Mouse (Mus musculus) gastrocnemius, adult 18-20 months (tissue): Measurements from ENCODE around the gene Slco2b1. TPM values are rescaled to one million over a fixed set of nuclear protein-coding genes. Genes with fewer than 3 reads are reported as not detected.
A peak's percentile ranks its signal among the peaks of the same experiment; 100 is the strongest.
"Not testable (repeated sequence)": the region's sequence is repeated elsewhere in the genome, so short reads cannot be mapped to it uniquely, and the experiment has no call there.

Experiments
- DNase-seq: peaks from one replicate; pipeline ENCODE4 v3.0.0; 2021; ENCODE audit warnings: low spot score
- total RNA-seq, 2 experiments: library from RNA; stranded (reverse); gene quantifications; 2 replicates each; pipeline ENCODE4 v1.2.3; 2021

Gene Slco2b1
- total RNA-seq, 2 experiments from 2014 or later: 3.6 to 5.0 TPM

DNA sequence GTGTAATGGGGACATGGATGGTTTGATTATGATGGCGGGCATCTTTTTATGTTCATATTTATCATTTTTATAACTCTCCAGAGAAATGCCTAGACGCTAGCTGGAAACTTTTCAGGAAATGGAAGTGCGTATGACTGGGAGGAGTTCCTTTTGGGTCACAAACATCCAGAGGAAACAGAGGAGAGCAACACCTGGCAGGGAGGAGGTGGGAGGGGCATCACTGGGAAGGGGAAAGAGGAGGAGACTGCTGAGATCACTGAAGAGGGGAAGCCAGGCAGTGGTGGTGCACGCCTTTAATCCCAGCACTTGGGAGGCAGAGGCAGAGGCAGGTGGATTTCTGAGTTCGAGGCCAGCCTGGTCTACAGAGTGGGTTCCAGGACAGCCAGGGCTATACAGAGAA, 16.7 kb downstream of the Slco2b1 start:
- DNase-seq: not testable (repeated sequence)

DNA sequence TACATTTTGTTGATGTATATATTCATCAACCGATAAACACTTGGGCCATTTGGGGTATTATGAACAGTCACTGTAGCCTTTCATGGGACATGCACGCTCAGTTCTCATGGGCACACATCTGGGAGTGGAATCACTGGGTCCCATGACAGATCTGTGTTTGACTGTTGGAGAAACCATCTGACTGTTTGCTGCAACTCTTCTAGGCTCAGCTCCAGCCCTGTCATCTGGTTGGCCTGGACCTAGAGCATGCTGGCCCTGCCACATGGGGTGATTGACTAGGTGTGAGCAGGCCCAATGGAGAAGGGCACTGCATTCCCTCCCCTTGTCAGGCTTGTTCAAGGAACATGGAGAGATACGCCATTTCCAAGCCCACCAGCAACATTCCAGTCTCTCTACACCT, 17.2 kb downstream of the Slco2b1 start:
- DNase-seq: no peak

DNA sequence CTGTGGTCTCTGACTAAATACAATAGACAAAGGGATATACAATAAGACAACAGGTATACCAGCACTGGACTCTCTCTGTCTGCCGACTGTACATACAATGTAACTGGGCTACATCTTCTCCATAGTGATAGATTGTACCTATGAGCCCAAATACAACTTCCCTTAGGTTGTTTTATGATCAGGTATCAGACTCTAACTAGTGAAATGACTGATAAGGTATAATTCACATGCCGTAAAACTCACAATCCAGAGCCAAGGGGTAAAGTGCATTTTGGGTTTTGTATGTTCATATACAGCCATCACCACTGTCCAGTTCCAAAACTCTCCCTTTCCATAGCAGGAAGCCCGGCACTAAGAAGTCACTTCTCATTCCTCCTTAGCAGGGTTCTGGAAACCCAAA, 17.8 kb downstream of the Slco2b1 start:
- DNase-seq: no peak

DNA sequence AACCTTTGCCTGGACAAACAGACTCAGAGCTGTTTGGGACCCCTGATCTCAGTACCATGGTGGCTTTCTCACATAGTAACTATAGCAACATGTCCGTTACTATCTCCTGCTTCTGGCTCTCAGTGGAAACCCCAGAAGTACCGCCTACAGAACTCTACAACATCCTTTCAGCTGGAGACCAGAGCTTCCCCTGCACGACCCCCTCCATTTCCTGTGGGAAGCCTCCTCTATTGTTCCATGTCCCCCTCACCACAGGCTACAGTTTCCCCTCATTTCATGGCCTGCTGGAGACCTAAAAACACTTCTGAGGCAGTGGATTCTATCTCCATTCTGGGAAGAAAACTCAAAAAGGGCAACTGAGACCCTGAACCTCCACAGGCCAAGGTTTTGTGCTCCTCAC, 18.7 kb downstream of the Slco2b1 start:
- DNase-seq: no peak

DNA sequence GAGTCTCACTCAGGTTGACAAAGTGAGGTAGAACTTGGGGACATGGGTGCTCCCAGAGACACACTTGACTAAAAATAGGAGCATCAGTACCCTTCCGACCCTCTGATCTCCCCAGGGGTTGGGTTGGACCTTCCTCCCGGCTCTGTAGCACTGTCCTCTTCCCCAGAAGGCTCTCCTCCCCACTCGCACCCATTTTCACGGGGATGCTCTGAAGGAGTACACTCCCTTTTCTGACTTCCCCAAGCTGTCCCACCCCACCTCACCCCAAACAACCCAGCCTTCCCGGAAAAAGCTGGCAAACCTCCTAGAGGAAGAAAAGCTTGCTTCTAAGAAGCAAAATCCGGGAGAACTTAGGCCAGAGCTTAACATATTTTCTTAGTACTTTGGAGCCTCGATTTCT, 20.3 kb downstream of the Slco2b1 start:
- DNase-seq: no peak

DNA sequence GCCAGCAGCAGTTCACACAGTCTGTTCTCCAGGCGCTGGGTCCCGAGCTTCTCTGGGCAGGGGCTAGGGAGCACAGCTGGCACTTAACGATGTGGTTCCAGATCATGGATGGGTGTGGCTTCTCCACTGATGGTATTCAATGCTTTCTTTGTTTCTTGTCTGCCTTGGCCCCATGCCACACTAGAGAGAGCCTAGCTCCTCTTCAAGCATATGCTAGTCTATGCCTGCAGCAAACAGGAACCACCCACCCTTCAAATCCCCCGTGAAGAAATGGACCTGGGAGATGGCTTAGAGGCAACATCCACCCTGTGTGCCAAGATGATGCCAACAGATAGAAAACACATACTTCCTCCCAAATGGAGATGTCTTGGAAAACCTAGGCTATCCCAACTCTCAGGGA, 27.1 kb downstream of the Slco2b1 start:
- DNase-seq: no peak

DNA sequence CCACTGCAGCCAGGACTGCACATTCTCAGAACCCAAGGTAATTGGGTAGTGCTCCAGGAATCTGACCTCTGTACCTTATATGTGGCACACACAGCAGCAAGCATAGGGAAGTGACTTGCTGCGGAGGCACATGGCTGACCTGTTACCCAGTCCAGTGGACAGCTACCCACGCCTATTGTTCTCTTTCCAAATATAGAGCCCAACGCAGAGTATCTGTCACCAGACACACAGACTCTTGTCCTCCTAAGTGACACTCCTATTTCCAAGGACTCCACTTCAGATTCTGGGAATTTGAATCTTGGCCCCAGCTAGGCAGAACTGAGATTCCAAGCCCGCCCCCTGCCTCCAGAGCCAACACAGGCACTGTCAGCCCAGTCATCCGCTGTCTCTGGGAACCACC, 30.4 kb downstream of the Slco2b1 start:
- DNase-seq: no peak

DNA sequence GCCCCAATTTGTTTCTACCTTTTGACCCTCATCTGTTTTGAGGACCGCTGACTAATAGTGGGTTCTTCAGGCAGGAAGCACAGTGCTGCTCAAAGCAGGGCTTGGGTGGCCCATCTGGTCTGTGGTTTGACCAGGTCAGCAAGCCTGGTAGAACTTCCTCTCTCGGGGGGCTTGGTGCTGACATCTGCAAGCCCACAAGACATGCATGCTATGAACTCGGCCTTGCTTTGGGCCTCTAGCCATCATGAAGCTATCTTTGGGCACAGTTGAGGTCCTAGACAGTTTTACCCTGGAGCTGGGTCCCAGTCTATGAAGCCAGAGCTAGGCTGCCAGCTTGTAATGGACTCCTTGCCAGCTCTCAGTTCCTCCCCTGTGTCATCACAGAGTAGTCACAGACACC, 36.2 kb downstream of the Slco2b1 start:
- DNase-seq: no peak

DNA sequence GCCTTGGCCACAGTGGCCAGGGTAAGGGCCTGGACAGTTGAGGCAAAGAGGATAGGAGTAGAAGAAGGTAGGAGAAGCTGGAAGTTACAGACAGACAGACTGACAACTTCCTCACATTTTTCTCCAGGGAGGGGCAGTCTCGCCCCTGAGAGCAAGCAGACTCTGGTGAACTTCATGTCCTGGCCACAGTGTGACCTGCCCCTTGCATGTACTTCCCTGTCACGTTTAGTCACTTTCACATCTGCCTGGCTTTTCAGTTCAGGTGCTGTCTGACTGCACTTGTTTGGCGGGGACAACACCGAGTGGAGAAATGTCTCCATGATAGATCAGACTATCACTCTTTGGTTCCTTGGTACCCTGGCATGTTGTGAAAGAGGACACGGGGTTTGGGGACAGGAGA, 36.9 kb downstream of the Slco2b1 start:
- no peak for DNase-seq

DNA sequence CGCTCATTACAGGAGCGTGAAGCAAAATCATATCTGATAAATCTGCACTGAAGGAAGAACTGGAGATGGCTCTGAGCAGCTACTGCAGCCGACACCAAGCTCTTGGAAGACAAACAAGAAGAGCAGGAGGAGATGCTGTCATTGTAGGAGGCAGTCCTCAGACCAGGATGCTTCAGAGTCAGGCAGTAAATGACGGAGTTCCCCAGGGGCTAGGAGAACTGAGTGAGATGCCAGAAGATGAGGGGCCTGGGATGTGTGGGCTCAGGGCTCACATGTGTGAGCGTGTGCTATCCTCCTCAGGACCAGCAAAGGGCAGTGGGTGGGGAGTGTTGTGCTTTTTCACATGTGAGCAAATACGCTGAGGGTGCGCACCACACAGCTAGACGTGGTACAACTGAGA, 38.0 kb downstream of the Slco2b1 start:
- DNase-seq: no peak

DNA sequence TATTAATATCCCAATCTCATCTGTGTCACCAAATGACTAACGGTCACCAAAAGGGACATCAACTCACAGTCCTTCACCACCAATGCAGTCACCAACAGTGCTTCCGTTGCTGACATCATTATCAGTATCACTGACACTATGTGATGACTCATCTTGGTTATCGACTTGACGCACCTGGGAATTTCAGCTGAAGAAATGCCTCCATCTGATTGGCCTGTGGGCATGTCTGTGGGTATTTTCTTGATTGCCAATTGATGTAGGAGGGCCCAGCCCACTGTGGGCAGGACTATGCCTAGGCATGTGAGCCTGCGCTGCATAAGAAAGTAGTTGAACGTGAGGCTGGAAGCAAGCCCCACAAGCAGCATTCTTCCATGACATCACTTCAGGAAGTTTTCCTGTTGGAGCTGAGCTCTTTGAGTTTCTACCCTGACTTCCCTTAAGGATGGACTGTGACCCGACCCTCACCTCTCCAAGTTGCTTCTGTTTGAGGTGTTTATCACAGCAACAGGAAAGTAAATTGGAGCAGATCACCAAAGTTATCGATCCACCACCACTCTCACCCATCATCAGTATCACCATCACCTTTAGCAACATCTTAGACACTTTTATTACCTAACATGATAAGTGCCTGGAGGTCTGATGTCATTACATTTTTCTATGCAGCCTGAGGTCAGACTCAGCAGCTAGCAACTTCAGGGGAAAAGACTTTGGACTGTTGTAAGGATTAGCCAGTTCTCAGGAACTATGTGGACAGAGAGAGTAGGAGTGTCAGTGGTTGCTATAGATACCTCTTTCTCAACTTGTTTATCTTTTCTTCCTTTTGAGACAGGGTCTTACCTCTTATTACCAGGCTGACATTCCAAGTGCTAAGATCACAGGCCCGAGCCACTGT, 39.4 kb downstream of the Slco2b1 start:
- no peak for DNase-seq

DNA sequence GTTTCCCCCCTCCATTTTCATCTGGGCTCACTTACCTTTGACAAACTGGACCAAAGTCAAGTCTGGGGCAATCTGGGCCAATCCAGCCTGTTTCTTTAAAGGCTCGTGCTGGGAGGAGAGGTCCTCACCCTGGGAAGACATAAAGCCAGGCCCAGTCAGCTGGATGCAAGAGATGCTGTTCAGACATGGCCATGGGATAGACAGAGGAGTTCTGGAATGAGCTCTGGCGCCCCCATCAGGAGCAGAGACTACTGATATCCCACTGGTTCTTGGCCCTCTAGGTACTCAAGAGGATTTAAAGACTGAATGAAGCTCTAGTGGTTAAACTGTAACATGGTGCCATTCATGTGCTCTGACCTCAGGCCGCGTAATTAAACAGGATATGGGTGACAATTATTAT, 40.2 kb downstream of the Slco2b1 start:
- DNase-seq: no peak

DNA sequence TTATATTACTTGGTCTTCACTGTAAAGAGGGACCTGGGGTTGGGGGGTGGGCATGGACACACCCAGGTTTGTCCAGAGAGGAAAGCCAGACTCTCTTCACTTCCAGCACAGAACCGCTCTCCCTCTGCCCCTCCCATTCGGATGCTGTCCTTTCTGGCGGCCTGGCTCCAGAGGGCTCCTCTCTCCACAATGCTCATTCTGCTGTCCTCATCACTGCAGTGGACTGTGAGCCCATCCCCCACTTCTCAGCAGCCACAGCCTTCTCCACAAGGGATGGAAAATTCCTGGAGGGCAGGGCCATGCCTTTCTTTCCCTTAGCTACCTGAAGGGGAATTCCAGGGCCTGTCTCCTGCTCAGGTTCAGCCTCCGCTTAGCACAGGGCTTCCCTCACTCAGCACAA, 42.3 kb downstream of the Slco2b1 start:
- DNase-seq: no peak

DNA sequence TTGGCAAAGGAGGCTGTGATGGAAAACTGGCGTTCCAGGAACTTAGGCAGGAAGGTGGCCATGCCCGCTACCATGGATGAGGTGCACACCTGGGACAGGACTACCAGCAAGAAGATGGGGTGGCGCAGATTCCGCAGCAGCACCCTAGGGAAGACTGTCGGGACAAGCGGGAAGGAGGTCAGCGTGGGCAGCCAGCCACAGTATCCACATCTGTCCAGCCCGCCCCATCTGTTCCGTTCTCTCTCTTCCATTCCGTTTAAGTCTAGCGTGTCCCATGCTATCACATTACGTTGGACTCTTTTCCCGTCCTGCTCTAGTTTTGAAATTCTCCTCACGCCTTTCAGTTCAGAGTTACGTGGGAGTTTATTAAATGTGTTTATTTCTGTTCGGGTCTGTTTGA, 44.0 kb downstream of the Slco2b1 start:
- peak; percentile 54 for DNase-seq

DNA sequence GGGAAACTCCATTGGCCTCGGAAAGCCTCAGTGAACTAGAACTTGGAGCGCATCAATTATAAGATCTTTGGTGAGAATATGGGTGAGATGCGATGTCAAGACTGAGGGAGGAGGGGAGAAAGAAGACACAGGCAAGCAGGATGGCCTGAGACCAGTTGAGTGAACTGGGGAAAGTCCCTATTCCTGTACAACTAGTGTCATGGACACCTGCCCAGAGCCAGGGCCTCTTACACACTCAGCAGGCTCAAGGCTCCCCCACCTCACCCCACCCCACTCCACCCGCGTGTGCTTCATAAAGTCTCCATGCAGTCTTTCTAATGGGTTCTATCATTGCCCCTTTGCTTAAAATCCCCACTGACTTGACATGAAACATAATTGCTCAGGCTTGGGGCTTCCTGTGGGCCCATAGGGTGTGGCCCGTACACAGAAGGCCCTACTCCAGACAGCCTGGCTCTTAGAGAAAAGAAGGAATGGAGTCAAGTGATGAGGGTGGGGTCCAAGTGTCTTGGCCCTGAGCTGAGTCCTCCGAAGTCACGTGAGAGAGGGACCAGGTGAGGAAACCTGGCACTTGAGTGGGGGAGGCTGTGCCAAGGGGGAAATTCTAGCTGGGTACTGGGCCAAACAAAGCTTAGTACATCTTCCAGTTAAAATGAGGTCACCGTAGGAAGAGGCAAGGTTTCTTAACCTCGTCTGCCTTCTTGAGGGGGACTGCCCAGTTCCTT, 45.2 kb downstream of the Slco2b1 start:
- peak; percentile 75 for DNase-seq

DNA sequence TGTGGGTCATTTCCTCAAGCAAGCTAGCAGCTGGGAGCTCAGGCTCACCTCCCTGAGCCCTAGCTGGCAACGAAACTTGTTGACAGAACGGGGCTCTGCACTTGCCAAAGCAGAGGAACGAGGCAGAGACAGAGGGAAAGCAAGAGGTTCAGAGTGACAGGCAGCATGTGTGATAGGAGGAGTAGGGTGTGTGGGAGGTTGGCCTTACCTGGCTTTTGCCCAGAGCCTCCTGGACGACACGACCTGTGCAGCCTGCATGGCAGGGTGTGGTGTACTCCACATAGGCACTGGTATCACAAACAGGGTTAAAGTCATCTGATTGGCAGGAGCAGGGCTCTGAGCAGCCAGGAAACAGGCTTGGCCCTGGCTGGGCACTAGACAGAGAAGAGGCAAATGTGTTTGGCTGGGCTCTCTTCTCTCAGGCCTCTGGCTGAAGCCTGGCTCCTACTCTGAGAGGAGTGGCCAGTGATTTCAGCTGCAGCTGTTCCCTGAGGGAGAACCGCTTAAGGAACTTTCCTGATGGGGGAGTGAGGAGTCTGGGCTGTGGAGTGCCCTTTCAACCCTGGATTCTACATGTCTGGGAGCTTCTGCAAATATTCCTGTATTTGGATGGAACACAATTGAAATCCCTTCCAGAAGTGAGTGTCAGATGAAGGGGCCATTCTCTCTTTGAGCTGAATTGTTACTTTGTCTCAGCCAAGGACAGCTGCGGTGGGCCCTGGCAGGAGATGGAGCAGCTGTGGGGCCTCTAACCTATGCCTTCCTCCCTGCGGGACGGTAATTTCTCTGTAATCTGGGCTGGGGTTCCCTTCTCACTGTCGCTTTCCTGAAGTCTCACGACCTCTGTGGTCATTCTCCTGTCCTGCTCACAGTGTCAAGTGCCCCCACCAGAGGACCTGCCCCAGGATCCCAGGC, 46.3 kb downstream of the Slco2b1 start:
- DNase-seq: peak; percentile 92

DNA sequence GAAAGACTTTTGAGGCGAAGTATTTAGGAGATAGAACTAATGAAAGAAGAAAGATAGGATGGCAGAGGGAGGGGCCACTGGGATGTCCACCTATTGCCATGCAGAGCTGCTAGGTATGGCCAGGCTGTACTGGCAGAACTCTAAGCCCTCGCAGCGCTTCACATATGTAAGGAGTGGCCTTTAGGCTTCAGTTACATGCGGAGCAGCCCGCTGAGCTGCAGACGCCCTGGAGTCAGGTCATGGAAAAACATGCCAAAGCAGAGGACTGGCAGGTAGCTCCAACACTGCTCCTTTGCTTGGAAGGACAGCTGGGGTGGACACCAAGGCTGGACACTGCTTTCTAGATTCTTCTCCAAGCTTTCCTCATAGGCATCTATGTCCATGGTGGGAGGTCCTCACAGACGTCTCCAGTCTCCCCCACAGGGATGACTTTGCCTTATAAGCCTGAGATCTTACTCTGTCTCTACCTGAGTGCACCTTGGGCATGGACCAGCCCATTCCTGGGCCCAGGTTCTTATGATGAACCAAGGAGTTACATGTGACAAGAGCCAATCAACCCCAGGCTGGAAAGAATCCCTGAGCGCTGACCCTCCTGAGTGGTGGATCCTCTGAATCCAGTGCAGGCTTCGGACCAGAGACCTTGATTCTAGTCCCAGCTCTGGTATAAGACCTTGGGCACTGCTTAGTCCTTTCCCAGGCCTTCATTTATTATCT, 47.5 kb downstream of the Slco2b1 start:
- DNase-seq: no peak

DNA sequence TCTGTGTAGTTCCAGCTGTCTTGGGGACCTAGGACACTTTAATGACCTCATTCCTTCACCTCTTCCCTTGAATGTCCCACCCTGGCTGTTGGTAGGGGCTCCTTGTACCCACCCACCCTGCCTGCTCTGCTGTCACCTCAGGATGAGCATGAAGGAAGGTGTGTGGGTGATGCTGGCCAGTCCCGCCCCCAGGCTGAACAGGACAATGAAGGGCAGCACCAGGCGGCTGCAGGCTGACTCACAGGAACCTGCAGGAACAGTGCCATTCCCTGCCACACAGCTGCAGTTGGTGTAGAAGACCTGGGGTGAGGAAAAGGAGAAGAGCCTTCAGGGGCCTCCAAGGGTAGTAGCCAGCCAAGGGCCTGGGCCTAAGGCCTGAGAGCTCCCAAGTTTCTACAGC, 48.8 kb downstream of the Slco2b1 start:
- DNase-seq: no peak

DNA sequence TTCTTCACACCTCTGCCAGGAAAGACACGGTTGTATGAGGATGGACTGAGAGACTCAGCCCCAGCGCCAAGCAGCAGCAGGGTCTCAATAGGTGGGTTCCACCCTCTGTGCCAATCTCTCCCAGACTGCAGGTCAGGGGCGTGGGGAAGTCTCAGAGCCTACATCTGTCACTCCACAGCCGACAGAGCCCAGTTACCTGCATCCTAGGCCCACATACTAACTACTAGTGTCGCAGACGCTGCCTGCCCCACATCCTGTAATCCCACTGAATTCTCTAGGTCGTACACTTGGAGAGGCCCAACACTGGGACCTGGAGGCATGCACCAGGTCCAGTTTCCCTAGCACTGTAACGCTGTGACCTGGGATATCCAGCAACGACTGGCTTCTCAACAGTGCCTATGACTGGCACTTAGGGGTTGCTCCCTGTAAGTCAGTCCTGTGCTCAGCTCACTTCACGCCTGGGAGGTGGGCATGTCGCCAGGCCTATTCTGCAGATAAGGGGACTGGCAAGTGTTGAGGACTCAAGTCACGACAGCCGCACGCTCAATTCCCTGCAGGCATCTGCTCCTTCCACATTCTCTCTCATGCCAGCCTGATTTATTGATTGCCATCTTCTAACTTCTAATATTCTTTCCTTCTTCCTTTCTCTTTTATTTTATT, 49.4 kb downstream of the Slco2b1 start:
- no peak for DNase-seq

DNA sequence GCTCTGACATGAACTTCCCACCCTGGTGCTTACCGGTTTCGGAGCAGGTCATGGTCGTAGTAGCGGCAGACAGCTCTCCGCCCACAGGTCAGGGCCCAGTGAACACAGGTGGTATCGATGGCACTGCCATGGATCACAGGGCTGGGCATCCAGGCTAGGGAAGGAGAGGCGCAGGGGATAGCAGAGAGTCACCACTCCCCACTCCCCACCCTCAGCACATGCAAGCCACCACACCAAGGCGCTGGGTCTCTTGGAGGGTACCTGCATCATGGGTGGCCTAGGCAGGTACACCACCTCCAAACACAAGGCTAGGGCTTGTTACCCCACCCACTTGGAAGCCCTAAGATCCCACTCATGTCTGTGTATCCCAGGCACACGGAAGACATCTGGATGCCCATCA, 50.1 kb downstream of the Slco2b1 start:
- no peak for DNase-seq
